Mouse (Mus musculus): ENCODE measurements around the gene Nfkbil1.
A peak's percentile ranks its signal among the peaks of the same experiment; 100 is the strongest.

Nfkbil1 gene

DNA sequence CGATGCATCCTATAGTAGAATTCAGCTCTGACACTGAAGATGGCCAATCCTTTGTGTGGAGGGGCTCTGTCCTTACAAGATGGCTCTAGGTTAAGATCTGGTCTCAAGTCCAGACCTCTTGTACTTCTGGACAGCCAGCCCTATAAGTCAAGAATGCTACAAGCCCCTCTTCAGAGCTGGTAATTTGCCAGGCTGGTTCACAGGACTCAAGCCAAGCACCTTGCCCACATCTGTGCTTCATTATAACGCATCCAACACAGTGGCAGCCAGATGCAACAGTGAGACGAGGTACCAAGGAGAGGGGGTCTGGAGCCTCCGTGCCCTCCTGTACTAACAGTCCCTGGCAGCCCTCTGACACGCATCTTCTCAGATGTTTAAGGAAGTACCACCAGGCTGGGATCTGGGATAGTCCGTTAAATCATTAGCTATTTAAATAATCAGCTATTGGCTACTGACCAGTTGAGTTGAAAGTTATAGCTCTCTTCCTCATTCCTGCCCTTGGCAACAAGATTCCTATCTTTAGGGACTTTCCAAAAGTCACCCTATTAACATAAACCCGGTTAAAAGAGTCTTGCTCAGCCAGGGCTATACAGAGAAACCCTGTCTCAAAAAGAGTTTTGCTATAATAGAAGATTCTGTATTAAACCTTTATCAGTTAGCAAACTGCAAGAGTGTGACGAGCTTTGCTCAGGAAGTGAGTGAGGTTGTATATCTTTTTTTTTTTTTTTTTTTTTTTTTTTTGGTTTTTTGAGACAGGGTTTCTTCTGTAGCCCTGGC is 61.2 kb downstream of the Nfkbil1 start:
- no peak for DNase-seq

DNA sequence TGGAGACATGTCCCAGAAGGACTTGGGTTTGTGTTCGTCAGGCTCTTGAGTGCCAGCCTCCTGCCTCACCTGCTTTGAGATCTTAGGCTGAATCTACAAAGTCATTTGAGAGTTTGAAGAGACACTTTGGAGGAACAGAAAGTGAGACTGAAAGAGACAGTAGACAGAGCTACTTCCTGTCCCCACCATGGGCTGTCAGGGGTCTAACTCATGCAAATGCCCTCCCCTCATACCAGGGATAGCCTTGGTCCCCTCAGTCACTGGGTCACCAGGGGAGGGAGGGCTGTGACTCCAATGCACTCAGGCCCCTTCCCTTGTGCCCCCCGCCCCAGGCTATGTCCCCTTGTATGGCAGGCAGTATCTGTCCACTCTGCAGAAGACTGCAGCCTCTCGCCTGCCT is 62.3 kb downstream of the Nfkbil1 start:
- peak; percentile 46 to 59 for DNase-seq

DNA sequence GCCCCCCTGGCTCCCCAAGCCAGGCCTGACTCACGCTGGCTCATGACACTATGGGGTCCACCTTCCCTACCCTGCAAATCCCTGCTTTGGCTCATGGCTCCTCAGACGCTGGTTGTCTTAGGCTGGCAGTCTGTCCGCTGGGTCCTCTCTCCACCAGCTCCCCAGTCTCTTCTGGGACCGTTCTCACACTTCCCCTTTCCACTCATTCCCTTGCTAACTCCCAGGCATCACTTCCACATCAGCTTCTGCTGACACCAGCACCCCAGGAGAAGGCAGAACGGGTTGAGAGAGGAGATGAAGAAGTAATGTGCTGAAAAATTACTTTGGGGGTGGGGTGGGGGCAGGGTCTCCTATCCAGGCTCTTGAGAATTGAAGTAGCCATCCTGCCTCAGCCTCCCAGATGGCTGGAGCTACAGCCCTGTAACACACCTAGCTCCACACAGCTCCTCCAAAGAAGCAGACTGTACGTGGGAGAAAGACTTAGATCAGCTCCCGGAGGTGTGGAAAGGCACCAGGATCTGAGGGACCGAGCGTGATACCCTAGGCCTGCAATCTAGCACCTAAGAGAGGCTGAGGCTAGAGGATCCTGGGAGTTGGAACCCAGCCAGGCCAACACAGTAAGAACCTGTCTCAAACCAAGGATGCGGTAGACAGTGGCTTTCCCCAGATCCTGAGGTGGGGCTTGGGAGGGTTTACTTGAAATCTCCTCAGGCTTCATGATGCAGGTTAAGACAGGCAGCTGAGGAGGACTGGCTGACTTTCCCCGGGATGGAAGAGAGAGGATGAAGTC is 63.0 kb downstream of the Nfkbil1 start:
- peak; percentile 32 to 57 for DNase-seq
